Mouse (Mus musculus) lung, postnatal 0 days (tissue): ENCODE results near the gene Ccdc167. TPM values are rescaled to one million over a fixed set of nuclear protein-coding genes. Genes with fewer than 3 reads are reported as not detected.

Experiments used
- ATAC-seq: fragments of 200-750 bp; cut with Nextera tagmentation; 2 replicates; pipeline ENCODE4 v1.8.0; 2017; ENCODE audit warnings: moderate library complexity
- DNase-seq: peaks from one replicate; pipeline ENCODE4 v3.0.0-alpha.2; 2016; ENCODE audit warnings: low spot score
- H3K27ac ChIP-seq: fragments of 300-500 bp; sonication (generic); 2 replicates; pipeline ENCODE4 v1.5.1; 2014; ENCODE audit warnings: antibody characterized with exemption, mild to moderate bottlenecking, low read length, mixed read lengths
- H3K27me3 ChIP-seq: fragments of 300-500 bp; sonication (generic); replicated peaks from 2 replicates; pipeline ENCODE4 v1.6.1; 2014; ENCODE audit warnings: low read length, mixed read lengths; ENCODE audit not compliant: insufficient read depth
- H3K36me3 ChIP-seq: fragments of 300-500 bp; sonication (generic); 2 replicates; pipeline ENCODE4 v1.6.1; 2014; ENCODE audit warnings: low read length, mixed read lengths; ENCODE audit not compliant: insufficient read depth
- H3K4me1 ChIP-seq: fragments of 300-500 bp; sonication (generic); 2 replicates; pipeline ENCODE4 v1.6.1; 2014; ENCODE audit warnings: antibody characterized with exemption, low read depth, low read length, mixed read lengths; ENCODE audit not compliant: insufficient read depth
- H3K4me2 ChIP-seq: fragments of 300-500 bp; sonication (generic); replicated peaks from 2 replicates; pipeline ENCODE4 v1.6.1; 2014; ENCODE audit warnings: low read depth, mild to moderate bottlenecking, low read length, moderate library complexity, mixed read lengths
- H3K4me3 ChIP-seq: fragments of 300-500 bp; sonication (generic); 2 replicates; pipeline ENCODE4 v1.5.1; 2014; ENCODE audit warnings: low read depth, low read length
- H3K9ac ChIP-seq: fragments of 300-500 bp; sonication (generic); replicated peaks from 2 replicates; pipeline ENCODE4 v1.6.1; 2014; ENCODE audit warnings: low read depth, mild to moderate bottlenecking
- H3K9me3 ChIP-seq: fragments of 300-500 bp; sonication (generic); 2 replicates; pipeline ENCODE4 v1.6.1; 2016; ENCODE audit warnings: low read length, mixed read lengths
- CTCF ChIP-seq: IDR thresholded peaks from 2 replicates; pipeline ENCODE4 v1.5.1; 2016; ENCODE audit warnings: antibody characterized with exemption, mild to moderate bottlenecking
- EP300 ChIP-seq: IDR thresholded peaks from 2 replicates; pipeline ENCODE4 v1.6.1; 2016; ENCODE audit warnings: antibody characterized with exemption, mild to moderate bottlenecking, control low read depth
- WGBS: fragments of 180-500 bp; shearing (Covaris S2); extraction: QIAGEN DNeasy Blood & Tissue Kit; methylation state at CpG from one replicate; pipeline ENCODE4 v1.1.7; 2014; 5-methylcytosine and 5-hydroxymethylcytosine counted together
- polyA plus RNA-seq: library from polyadenylated mRNA; unstranded; fragments of >200 nt; fragmentation: Nextera tagmentation; extraction: Ambion mirVana; gene quantifications from 2 replicates; pipeline ENCODE4 v1.2.1, GENCODE M21; 2015

The Ccdc167 gene
- polyA plus RNA-seq, 1 experiment from 2014 or later, result 4.1 TPM

DNA sequence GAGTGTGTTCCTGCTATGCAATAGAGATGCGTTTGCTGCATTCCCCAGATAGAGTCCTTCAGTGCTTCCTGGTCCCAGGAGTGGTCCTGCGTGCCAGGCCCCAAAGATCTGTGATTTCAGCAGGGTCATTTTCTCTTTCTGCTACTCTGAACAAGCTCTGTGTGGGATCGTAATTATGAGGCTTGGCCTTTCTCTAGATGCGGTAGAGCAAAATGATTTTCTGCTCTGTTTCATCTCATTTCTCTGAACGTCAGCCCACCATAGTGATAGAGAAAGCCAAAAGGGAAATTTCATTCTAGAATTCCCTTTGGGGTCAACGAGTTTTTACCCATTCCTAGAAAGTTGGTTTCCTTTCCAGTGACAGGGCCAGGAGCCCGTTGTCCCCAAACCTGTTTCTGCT, 34.6 kb downstream of the Ccdc167 start:
- Histone ChIP-seq H3K4me3 (no peak overlapping the region), H3K27ac (no peak overlapping the region), H3K9ac (no peak overlapping the region), H3K36me3 (peaks cover 63% of the 10 kb centered on the region), H3K4me2 (no peak overlapping the region), H3K4me1 (no peaks in the 10 kb centered on the region), H3K27me3 (no peaks in the 10 kb centered on the region), H3K9me3 (no peaks in the 10 kb centered on the region)
- no peak for TF ChIP-seq CTCF
- no peak for TF ChIP-seq EP300
- DNase-seq (no peak), ATAC-seq (no peak)
- WGBS, result 93% methylated on average over 7 of the region's 7 CpGs

DNA sequence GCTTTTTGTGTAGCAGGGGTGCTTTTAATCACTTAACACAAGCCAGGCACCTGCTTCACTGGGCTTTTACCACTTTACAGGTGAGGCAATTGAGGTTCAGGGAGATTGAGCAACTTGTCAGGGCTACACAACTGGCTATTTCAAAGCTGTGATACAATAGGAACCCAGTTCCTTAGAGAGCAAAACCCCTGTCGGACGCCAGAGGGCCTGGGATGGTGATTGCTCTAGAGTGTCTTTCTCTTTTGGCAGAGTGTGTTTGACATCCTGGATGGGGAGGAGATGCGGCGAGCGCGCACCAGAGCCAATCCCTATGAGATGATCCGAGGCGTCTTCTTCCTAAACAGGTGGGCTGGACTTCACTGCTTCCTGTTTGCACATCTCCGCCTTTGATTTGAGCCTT, 35.2 kb downstream of the Ccdc167 start:
- Histone ChIP-seq H3K36me3 (peaks cover 63% of the 10 kb centered on the region), H3K27ac (no peak overlapping the region), H3K4me3 (no peak overlapping the region), H3K27me3 (no peaks in the 10 kb centered on the region), H3K4me1 (no peaks in the 10 kb centered on the region), H3K9me3 (no peaks in the 10 kb centered on the region), H3K4me2 (no peak overlapping the region), H3K9ac (no peak overlapping the region)
- TF ChIP-seq CTCF (no peak), EP300 (no peak)
- ATAC-seq, result no peak
- no peak for DNase-seq
- 97% methylated on average over 9 of the region's 9 CpGs for WGBS

- 0 out of 2 replicates have a peak overlapping the region, but pooled peaks have one; percentile 5 for H3K27ac ChIP-seq
- no peak overlapping the region for H3K9ac ChIP-seq
- no peak for TF ChIP-seq CTCF
- no peak for TF ChIP-seq EP300
- H3K4me1 ChIP-seq, result no peaks in the 10 kb centered on the region
- H3K4me3 ChIP-seq, result no peak overlapping the region
- H3K36me3 ChIP-seq, result peaks cover 63% of the 10 kb centered on the region
- WGBS, result 70% methylated on average over 2 of the region's 2 CpGs
- no peaks in the 10 kb centered on the region for H3K9me3 ChIP-seq
- DNase-seq (no peak), ATAC-seq (no peak)
- no peaks in the 10 kb centered on the region for H3K27me3 ChIP-seq
- no peak overlapping the region for H3K4me2 ChIP-seq
Observed at GRCm38 (mm10) chr17:29680921-29681320, 35.9 kb downstream of the Ccdc167 start.

DNA sequence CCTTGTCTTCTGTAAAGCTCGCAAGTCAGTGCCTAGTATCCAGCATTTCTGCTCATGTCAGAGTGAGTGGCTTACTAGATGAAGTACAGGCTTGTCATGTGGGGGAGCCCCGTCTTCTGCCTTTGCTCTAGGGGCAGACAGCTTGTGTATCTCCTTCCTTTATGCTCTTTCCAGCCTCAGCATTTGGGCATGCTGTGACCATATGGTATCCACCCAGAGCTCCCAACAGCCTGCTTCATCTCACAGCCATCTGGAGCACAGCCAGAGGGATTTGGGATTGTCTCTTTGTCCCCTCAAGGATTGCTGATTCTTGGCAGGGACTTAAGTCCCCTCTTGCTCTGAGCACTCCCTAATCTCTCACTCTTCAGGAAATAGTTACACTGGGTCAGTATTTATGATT, 36.7 kb downstream of the Ccdc167 start:
- 0 out of 2 replicates have a peak overlapping the region, but pooled peaks have one; percentile 5 for H3K27ac ChIP-seq
- peak; percentile 72 for ATAC-seq
- no peak overlapping the region for H3K4me2 ChIP-seq
- DNase-seq, result peak; percentile 67
- peaks cover 60% of the 10 kb centered on the region for H3K36me3 ChIP-seq
- H3K27me3 ChIP-seq, result no peaks in the 10 kb centered on the region
- 61% methylated on average over 2 of the region's 2 CpGs for WGBS
- H3K9me3 ChIP-seq, result no peaks in the 10 kb centered on the region
- no peaks in the 10 kb centered on the region for H3K4me1 ChIP-seq
- no peak for TF ChIP-seq CTCF
- TF ChIP-seq EP300, result no peak
- H3K4me3 ChIP-seq, result no peak overlapping the region
- H3K9ac ChIP-seq, result no peak overlapping the region

DNA sequence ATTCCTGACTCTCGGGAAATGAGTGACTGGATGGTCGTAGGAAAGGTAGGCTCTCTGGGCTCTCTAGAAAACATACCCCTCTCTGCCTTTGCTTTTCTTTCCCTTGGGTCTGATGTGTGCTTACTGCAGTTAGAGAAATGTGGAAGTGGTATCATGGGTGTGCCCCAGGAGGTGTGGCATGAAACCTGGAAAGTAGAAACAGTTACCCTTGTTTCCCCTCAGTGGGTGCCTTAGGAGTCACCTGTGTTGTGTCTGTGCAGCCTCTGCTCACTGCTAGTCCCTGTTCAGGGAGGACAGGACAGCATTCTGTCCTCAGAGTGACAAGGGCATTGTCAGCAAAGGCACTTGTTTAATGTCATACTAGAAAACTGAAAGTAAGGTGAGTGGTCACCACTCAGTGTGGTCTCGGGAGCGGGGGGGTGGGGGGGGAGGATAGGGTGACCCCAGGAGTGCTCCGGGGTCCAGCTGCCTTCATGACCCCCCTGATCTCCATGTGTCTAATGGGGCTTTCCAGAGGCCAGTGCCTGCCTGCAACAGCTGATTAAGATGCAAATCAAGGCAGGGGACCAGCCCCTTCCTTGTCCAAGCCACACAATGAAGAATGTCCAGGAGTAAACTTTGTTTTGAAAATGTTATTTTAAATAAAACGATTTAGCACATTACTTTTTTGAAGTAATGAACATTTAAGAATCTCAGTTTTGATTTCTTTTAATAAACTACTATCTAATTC, 37.6 kb downstream of the Ccdc167 start:
- Histone ChIP-seq H3K9me3 (no peaks in the 10 kb centered on the region), H3K27me3 (no peaks in the 10 kb centered on the region), H3K9ac (no peak overlapping the region), H3K4me1 (no peaks in the 10 kb centered on the region), H3K27ac (0 out of 2 replicates have a peak overlapping the region, but pooled peaks have one; percentile 47), H3K4me2 (peak overlapping the region; percentile 22; the same call in 1 of the 2 replicates), H3K36me3 (peaks cover 57% of the 10 kb centered on the region), H3K4me3 (no peak overlapping the region)
- DNase-seq (no peak), ATAC-seq (no peak)
- TF ChIP-seq EP300 (no peak), CTCF (no peak)
- 76% methylated on average over 6 of the region's 6 CpGs for WGBS

DNA sequence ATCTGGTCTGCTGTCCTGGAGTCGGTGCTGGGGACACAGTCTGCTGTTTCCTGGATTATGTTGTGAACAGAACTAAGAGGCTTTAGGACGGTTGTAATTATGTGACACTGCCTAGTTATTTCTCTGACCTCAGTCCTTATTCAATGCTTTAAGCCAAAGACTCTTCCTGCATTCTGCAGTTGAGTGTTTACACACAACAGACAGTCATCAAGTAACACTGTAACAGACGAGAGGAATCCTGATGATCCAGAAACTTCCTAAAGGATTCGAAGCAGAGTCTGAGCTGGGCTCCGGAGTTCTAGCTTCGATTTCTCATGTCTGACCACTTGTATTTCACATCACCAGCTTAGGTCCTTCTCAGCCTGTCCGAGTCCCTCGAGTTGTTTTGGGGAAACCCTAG, 38.3 kb downstream of the Ccdc167 start:
- no peaks in the 10 kb centered on the region for H3K27me3 ChIP-seq

More for the DNA sequence above, 38.3 kb downstream of the Ccdc167 start:
- H3K9me3 ChIP-seq, result no peaks in the 10 kb centered on the region
- WGBS, result 64% methylated on average over 8 of the region's 8 CpGs
- DNase-seq, result peak; percentile 83
- H3K36me3 ChIP-seq, result peaks cover 57% of the 10 kb centered on the region
- no peak overlapping the region for H3K4me2 ChIP-seq
- H3K9ac ChIP-seq, result no peak overlapping the region
- H3K4me1 ChIP-seq, result no peaks in the 10 kb centered on the region
- H3K27ac ChIP-seq, result peak overlapping the region; percentile 38; the same call in 1 of the 2 replicates
- TF ChIP-seq EP300 (no peak), CTCF (no peak)
- H3K4me3 ChIP-seq, result no peak overlapping the region
- ATAC-seq, result peak; percentile 79
